Mouse (Mus musculus) liver, embryonic 12.5 days (tissue): ENCODE results near the gene Mlkl. TPM values are rescaled to one million over a fixed set of nuclear protein-coding genes. Genes with fewer than 3 reads are reported as not detected.
"Not testable (repeated sequence)": the region's sequence is repeated elsewhere in the genome, so short reads cannot be mapped to it uniquely, and the experiment has no call there.

Source experiments
- ATAC-seq: fragments of 200-750 bp; cut with Nextera tagmentation; 2 replicates; pipeline ENCODE4 v1.8.0; 2017; ENCODE audit warnings: moderate number of reproducible peaks, mild to moderate bottlenecking, moderate library complexity
- H3K27ac ChIP-seq: fragments of 300-500 bp; sonication (generic); 2 replicates; pipeline ENCODE4 v1.5.1; 2016; ENCODE audit warnings: mild to moderate bottlenecking
- H3K27me3 ChIP-seq: fragments of 300-500 bp; sonication (generic); replicated peaks from 2 replicates; pipeline ENCODE4 v1.6.1; 2016; ENCODE audit warnings: mild to moderate bottlenecking, moderate library complexity
- H3K36me3 ChIP-seq: fragments of 300-500 bp; sonication (generic); 2 replicates; pipeline ENCODE4 v1.6.1; 2016; ENCODE audit warnings: mild to moderate bottlenecking, moderate library complexity
- H3K4me1 ChIP-seq: fragments of 300-500 bp; sonication (generic); 2 replicates; pipeline ENCODE4 v1.6.1; 2016
- H3K4me2 ChIP-seq: fragments of 300-500 bp; sonication (generic); 2 replicates; pipeline ENCODE4 v1.6.1; 2016; ENCODE audit warnings: mild to moderate bottlenecking, moderate library complexity
- H3K4me3 ChIP-seq: fragments of 300-500 bp; sonication (generic); 2 replicates; pipeline ENCODE4 v1.5.1; 2016; ENCODE audit warnings: mild to moderate bottlenecking, moderate library complexity
- H3K9ac ChIP-seq: fragments of 300-500 bp; sonication (generic); 2 replicates; pipeline ENCODE4 v1.6.1; 2016; ENCODE audit warnings: mild to moderate bottlenecking, moderate library complexity
- H3K9me3 ChIP-seq: fragments of 300-500 bp; sonication (generic); replicated peaks from 2 replicates; pipeline ENCODE4 v1.6.1; 2016; ENCODE audit warnings: mild to moderate bottlenecking, moderate library complexity
- WGBS: fragments of 180-500 bp; shearing (Covaris S2); methylation state at CpG from one replicate; pipeline ENCODE4 v1.1.7; 2016; ENCODE audit not compliant: insufficient replicate concordance; 5-methylcytosine and 5-hydroxymethylcytosine counted together
- polyA plus RNA-seq: library from polyadenylated mRNA; unstranded; fragments of >200 nt; fragmentation: Nextera tagmentation; extraction: Ambion mirVana; gene quantifications from 2 replicates; pipeline ENCODE4 v1.2.1, GENCODE M21; 2016

Gene Mlkl
- polyA plus RNA-seq, 1 experiment from 2014 or later: 1.9 TPM

- H3K27me3 ChIP-seq: not testable (repeated sequence)
- 84% methylated on average over 15 of the region's 15 CpGs for WGBS
Measured at GRCm38 (mm10) chr8:111310006-111310405, 28.0 kb downstream of the Mlkl start.

GRCm38 (mm10) chr8:111305031-111305730 is 32.8 kb downstream of the Mlkl start:
- 37% methylated on average over 5 of the region's 5 CpGs for WGBS

More at GRCm38 (mm10) chr8:111310006-111310405, 28.0 kb downstream of the Mlkl start:
- peaks cover 29% of the 10 kb centered on the region for H3K4me1 ChIP-seq
- H3K4me2 ChIP-seq, H3K4me3 ChIP-seq, H3K9ac ChIP-seq, H3K36me3 ChIP-seq, H3K27ac ChIP-seq, ATAC-seq, H3K9me3 ChIP-seq: not testable (repeated sequence)

GRCm38 (mm10) chr8:111304359-111304758 is 33.6 kb downstream of the Mlkl start:
- no peak for ATAC-seq
- no peak overlapping the region for H3K4me2 ChIP-seq
- no peaks in the 10 kb centered on the region for H3K9me3 ChIP-seq
- no peaks in the 10 kb centered on the region for H3K27me3 ChIP-seq
- H3K9ac ChIP-seq: no peak overlapping the region
- 0 out of 2 replicates have a peak, but pooled peaks cover 6% of the 10 kb centered on the region for H3K4me1 ChIP-seq
- no peaks in the 10 kb centered on the region for H3K36me3 ChIP-seq
- H3K4me3 ChIP-seq: no peak overlapping the region
- H3K27ac ChIP-seq: no peak overlapping the region
- 79% methylated on average over 3 of the region's 3 CpGs for WGBS

More at GRCm38 (mm10) chr8:111305031-111305730, 32.8 kb downstream of the Mlkl start:
- H3K36me3 ChIP-seq: no peaks in the 10 kb centered on the region
- 0 out of 2 replicates have a peak, but pooled peaks cover 6% of the 10 kb centered on the region for H3K4me1 ChIP-seq
- no peak overlapping the region for H3K27ac ChIP-seq
- no peak overlapping the region for H3K4me3 ChIP-seq
- H3K9me3 ChIP-seq: no peaks in the 10 kb centered on the region
- H3K9ac ChIP-seq: no peak overlapping the region
- no peaks in the 10 kb centered on the region for H3K27me3 ChIP-seq
- no peak overlapping the region for H3K4me2 ChIP-seq
- ATAC-seq: no peak

GRCm38 (mm10) chr8:111303076-111303803 is 34.7 kb downstream of the Mlkl start:
- H3K4me1 ChIP-seq: peaks cover 12% of the 10 kb centered on the region
- not testable (repeated sequence) for H3K4me3 ChIP-seq, H3K36me3 ChIP-seq, H3K27me3 ChIP-seq, H3K9me3 ChIP-seq, H3K4me2 ChIP-seq, H3K27ac ChIP-seq, ATAC-seq, H3K9ac ChIP-seq
- 68% methylated on average over 5 of the region's 5 CpGs for WGBS

- peak overlapping the region; percentile 88 for H3K27ac ChIP-seq
- no peak; the same call in 1 of the 2 replicates for ATAC-seq
- H3K4me2 ChIP-seq: peak overlapping the region; percentile 67
- H3K4me3 ChIP-seq: peak overlapping the region; percentile 92
- H3K9me3 ChIP-seq: no peaks in the 10 kb centered on the region
- peak overlapping the region; percentile 60 for H3K9ac ChIP-seq
- H3K4me1 ChIP-seq: peaks cover 29% of the 10 kb centered on the region
- 53% methylated on average over 11 of the region's 11 CpGs for WGBS
- H3K27me3 ChIP-seq: no peaks in the 10 kb centered on the region
- peaks cover 19% of the 10 kb centered on the region for H3K36me3 ChIP-seq
Measured at GRCm38 (mm10) chr8:111300597-111301546, 37.1 kb downstream of the Mlkl start.

- H3K36me3 ChIP-seq: peaks cover 28% of the 10 kb centered on the region
- peak within 1 kb of the TSS; percentile 92 for H3K4me3 ChIP-seq
- peak; percentile 98 for ATAC-seq
- no peaks in the 10 kb centered on the region for H3K27me3 ChIP-seq
- H3K9me3 ChIP-seq: no peaks in the 10 kb centered on the region
- peak within 1 kb of the TSS; percentile 92 for H3K27ac ChIP-seq
- H3K9ac ChIP-seq: peak within 1 kb of the TSS; percentile 97
- H3K4me2 ChIP-seq: peak within 1 kb of the TSS; percentile 77
- under 1% methylated on average over 67 of the region's 67 CpGs for WGBS
- peaks cover 37% of the 10 kb centered on the region for H3K4me1 ChIP-seq
Measured at GRCm38 (mm10) chr8:111299821-111300568, 38.0 kb downstream of the Mlkl start, which contains the start of gene Rfwd3. Rfwd3 (minus strand) TSS chr8:111300222.

GRCm38 (mm10) chr8:111299363-111299820 is 38.6 kb downstream of the Mlkl start:
- H3K36me3 ChIP-seq: peaks cover 34% of the 10 kb centered on the region
- H3K4me1 ChIP-seq: peaks cover 40% of the 10 kb centered on the region
- H3K27me3 ChIP-seq: no peaks in the 10 kb centered on the region
- H3K9me3 ChIP-seq: no peaks in the 10 kb centered on the region
- H3K4me3 ChIP-seq: peak overlapping the region; percentile 92
- peak overlapping the region; percentile 97 for H3K9ac ChIP-seq
- under 1% methylated on average over 28 of the region's 28 CpGs for WGBS
- peak overlapping the region; percentile 77 for H3K4me2 ChIP-seq
- H3K27ac ChIP-seq: peak overlapping the region; percentile 92
- ATAC-seq: peak; percentile 46; the same call in 1 of the 2 replicates

GRCm38 (mm10) chr8:111298011-111298410 is 40.0 kb downstream of the Mlkl start:
- Histone ChIP-seq H3K27ac (no peak overlapping the region; the same call in 1 of the 2 replicates), H3K4me3 (peak overlapping the region; percentile 92), H3K36me3 (peaks cover 48% of the 10 kb centered on the region), H3K9me3 (no peaks in the 10 kb centered on the region), H3K4me2 (peak overlapping the region; percentile 77), H3K27me3 (no peaks in the 10 kb centered on the region), H3K9ac (peak overlapping the region; percentile 97), H3K4me1 (peaks cover 45% of the 10 kb centered on the region)
- WGBS: 89% methylated on average over 1 of the region's 1 CpGs
- ATAC-seq: no peak

- 88% methylated on average over 7 of the region's 7 CpGs for WGBS
- ATAC-seq: no peak
- no peaks in the 10 kb centered on the region for H3K27me3 ChIP-seq
- H3K9ac ChIP-seq: no peak overlapping the region
- H3K36me3 ChIP-seq: peaks cover 98% of the 10 kb centered on the region
- no peak overlapping the region for H3K4me2 ChIP-seq
- peaks cover 27% of the 10 kb centered on the region for H3K4me1 ChIP-seq
- no peaks in the 10 kb centered on the region for H3K9me3 ChIP-seq
- no peak overlapping the region for H3K27ac ChIP-seq
- no peak overlapping the region for H3K4me3 ChIP-seq
Measured at GRCm38 (mm10) chr8:111291733-111292132, 46.2 kb downstream of the Mlkl start.

GRCm38 (mm10) chr8:111290586-111290985 is 47.4 kb downstream of the Mlkl start:
- no peaks in the 10 kb centered on the region for H3K27me3 ChIP-seq
- no peak for ATAC-seq
- WGBS: 92% methylated on average over 7 of the region's 7 CpGs
- no peaks in the 10 kb centered on the region for H3K9me3 ChIP-seq
- H3K4me3 ChIP-seq: no peak overlapping the region
- H3K4me2 ChIP-seq: no peak overlapping the region
- peaks cover 18% of the 10 kb centered on the region for H3K4me1 ChIP-seq
- no peak overlapping the region for H3K27ac ChIP-seq
- peaks cover 98% of the 10 kb centered on the region for H3K36me3 ChIP-seq
- no peak overlapping the region for H3K9ac ChIP-seq

- no peak overlapping the region for H3K4me3 ChIP-seq
- H3K27me3 ChIP-seq: no peaks in the 10 kb centered on the region
- no peak overlapping the region for H3K27ac ChIP-seq
- no peaks in the 10 kb centered on the region for H3K9me3 ChIP-seq
- peaks cover 98% of the 10 kb centered on the region for H3K36me3 ChIP-seq
- no peak overlapping the region for H3K4me2 ChIP-seq
- H3K4me1 ChIP-seq: no peaks in the 10 kb centered on the region
- H3K9ac ChIP-seq: no peak overlapping the region
- ATAC-seq: no peak
- 93% methylated on average over 4 of the region's 4 CpGs for WGBS
Measured at GRCm38 (mm10) chr8:111285603-111286002, 52.4 kb downstream of the Mlkl start.
